Mouse (Mus musculus): ENCODE measurements around the gene Lrfn4. TPM values are rescaled to one million over a fixed set of nuclear protein-coding genes. Genes with fewer than 3 reads are reported as not detected.

Gene Lrfn4
- total and polyA plus RNA-seq, 2 experiments from 2014 or later = 17.1 to 164 TPM

GRCm38 (mm10) chr19:4607406-4607805 lies 8.1 kb downstream of the Lrfn4 start:
- no peaks in the 10 kb centered on the region for H3K27me3 ChIP-seq (ENCODE audit: insufficient read depth, low read length)
- H3K9me3 ChIP-seq (ENCODE audit: low read length) = no peaks in the 10 kb centered on the region
- 90% methylated on average over 12 of the region's 12 CpGs for WGBS
- no peak overlapping the region for H3K9ac ChIP-seq (replicated peaks; ENCODE audit: low read length, poor library complexity, severe bottlenecking)
- no peak overlapping the region for H3K4me3 ChIP-seq (ENCODE audit: low read depth, low read length)
- no peak for TF ChIP-seq CTCF (IDR thresholded peaks at IDR 0.05)
- ATAC-seq (ENCODE audit: low FRiP score) (no peak), DNase-seq (ENCODE audit: low spot score) (no peak)
- no peak overlapping the region for H3K27ac ChIP-seq (ENCODE audit: low read depth, low read length)
- no peak overlapping the region for H3K4me2 ChIP-seq (ENCODE audit: low read depth, low read length, poor library complexity, severe bottlenecking)
- peaks cover 16% of the 10 kb centered on the region for H3K36me3 ChIP-seq (ENCODE audit: insufficient read depth, low read length)
- no peaks in the 10 kb centered on the region for H3K4me1 ChIP-seq (ENCODE audit: insufficient read depth, low read length)

DNA sequence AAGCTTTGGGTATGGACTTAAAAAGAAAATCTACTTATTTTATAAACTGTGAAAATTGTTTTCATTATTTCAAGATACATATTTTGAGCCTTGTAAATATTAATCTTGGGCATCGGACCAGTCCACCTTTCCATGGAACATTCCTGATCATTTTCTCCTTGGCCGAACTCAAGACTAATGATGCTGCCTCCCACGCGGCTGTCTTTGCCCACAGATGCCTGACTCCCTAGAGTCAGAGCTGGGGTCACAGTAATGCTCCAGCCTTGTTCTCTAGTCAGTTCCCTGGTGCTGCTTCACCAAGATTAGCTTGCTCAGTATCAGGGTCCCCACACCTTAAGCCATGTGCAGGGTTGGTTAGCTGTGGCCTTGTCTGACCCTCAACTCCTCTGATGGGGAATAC lies 9.8 kb downstream of the Lrfn4 start:
- H3K4me2 ChIP-seq (ENCODE audit: low read depth, low read length, poor library complexity, severe bottlenecking) = no peak overlapping the region
- H3K9me3 ChIP-seq (ENCODE audit: low read length) = no peaks in the 10 kb centered on the region
- H3K4me1 ChIP-seq (ENCODE audit: insufficient read depth, low read length) = no peaks in the 10 kb centered on the region
- no peak for ATAC-seq (ENCODE audit: low FRiP score)
- no peak overlapping the region for H3K27ac ChIP-seq (ENCODE audit: low read depth, low read length)
- H3K9ac ChIP-seq (replicated peaks; ENCODE audit: low read length, poor library complexity, severe bottlenecking) = no peak overlapping the region
- 89% methylated on average over 4 of the region's 4 CpGs for WGBS
- H3K27me3 ChIP-seq (ENCODE audit: insufficient read depth, low read length) = no peaks in the 10 kb centered on the region
- H3K4me3 ChIP-seq (ENCODE audit: low read depth, low read length) = no peak overlapping the region
- no peak for DNase-seq (ENCODE audit: low spot score)
- no peak for TF ChIP-seq CTCF (IDR thresholded peaks at IDR 0.05)
- no peaks in the 10 kb centered on the region; the same call in none of the 2 replicates for H3K36me3 ChIP-seq (ENCODE audit: insufficient read depth, low read length)

- TF ChIP-seq CTCF (IDR thresholded peaks at IDR 0.05) = peak; percentile 64
- DNase-seq (ENCODE audit: low spot score) (peak; percentile 16), ATAC-seq (ENCODE audit: low FRiP score) (no peak)
- Histone ChIP-seq H3K9me3 (ENCODE audit: low read length) (no peaks in the 10 kb centered on the region), H3K4me3 (ENCODE audit: low read depth, low read length) (no peak overlapping the region), H3K27me3 (ENCODE audit: insufficient read depth, low read length) (no peaks in the 10 kb centered on the region), H3K4me1 (ENCODE audit: insufficient read depth, low read length) (no peaks in the 10 kb centered on the region), H3K4me2 (ENCODE audit: low read depth, low read length, poor library complexity, severe bottlenecking) (no peak overlapping the region), H3K27ac (ENCODE audit: low read depth, low read length) (no peak overlapping the region), H3K9ac (replicated peaks; ENCODE audit: low read length, poor library complexity, severe bottlenecking) (no peak overlapping the region), H3K36me3 (ENCODE audit: insufficient read depth, low read length) (no peaks in the 10 kb centered on the region; the same call in 1 of the 2 replicates)
- WGBS = 41% methylated on average over 24 of the region's 24 CpGs
These were observed 11.4 kb downstream of the Lrfn4 start for GRCm38 (mm10) chr19:4603801-4604723.

DNA sequence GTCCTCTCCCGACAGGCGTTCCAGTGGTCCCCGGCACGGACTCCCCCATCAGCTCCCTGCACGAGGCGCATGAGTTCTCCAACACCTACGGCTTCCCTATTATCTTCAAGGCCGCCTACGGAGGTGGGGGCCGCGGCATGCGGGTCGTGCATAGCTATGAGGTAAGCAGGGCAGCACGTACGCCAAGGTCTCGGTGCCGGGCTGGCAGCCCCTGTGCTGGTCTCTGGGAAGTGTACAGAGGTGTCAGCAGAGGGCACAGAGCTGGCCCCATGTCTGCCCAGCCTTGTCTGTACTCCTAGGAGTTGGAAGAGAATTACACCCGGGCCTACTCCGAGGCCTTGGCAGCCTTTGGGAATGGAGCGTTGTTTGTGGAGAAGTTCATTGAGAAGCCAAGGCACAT lies 13.0 kb downstream of the Lrfn4 start:
- WGBS = 88% methylated on average over 20 of the region's 20 CpGs

DNA sequence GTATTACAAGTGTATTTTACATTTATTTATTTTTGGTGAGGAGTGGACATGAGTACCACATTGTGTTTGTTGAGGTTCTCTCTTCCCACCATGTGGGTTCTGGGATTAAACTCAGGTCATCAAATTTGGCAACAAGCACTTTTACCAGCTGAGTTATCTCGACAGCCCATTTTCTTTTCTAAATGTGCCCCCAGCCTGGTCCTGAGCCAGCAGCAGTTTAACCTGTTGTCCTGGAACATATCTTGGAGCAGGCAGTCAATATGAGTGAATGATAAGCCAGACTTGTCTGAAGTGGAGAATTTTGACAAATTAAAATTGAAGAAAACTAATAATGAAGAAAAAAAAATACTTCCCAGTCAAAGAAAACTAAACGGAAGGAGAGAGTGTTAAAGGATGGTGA lies 19.4 kb downstream of the Lrfn4 start:
- H3K27me3 ChIP-seq (ENCODE audit: insufficient read depth, low read length) = no peaks in the 10 kb centered on the region
- 79% methylated on average over 2 of the region's 2 CpGs for WGBS
- no peaks in the 10 kb centered on the region for H3K9me3 ChIP-seq (ENCODE audit: low read length)
- no peak overlapping the region for H3K27ac ChIP-seq (ENCODE audit: low read depth, low read length)
- no peak for DNase-seq (ENCODE audit: low spot score)
- H3K4me3 ChIP-seq (ENCODE audit: low read depth, low read length) = no peak overlapping the region
- H3K36me3 ChIP-seq (ENCODE audit: insufficient read depth, low read length) = no peaks in the 10 kb centered on the region
- no peak for ATAC-seq (ENCODE audit: low FRiP score)
- no peak overlapping the region for H3K4me2 ChIP-seq (ENCODE audit: low read depth, low read length, poor library complexity, severe bottlenecking)
- H3K9ac ChIP-seq (replicated peaks; ENCODE audit: low read length, poor library complexity, severe bottlenecking) = no peak overlapping the region
- H3K4me1 ChIP-seq (ENCODE audit: insufficient read depth, low read length) = no peaks in the 10 kb centered on the region
- TF ChIP-seq CTCF (IDR thresholded peaks at IDR 0.05) = no peak

More for the DNA sequence above, 13.0 kb downstream of the Lrfn4 start:
- no peak for DNase-seq (ENCODE audit: low spot score)
- no peaks in the 10 kb centered on the region for H3K4me1 ChIP-seq (ENCODE audit: insufficient read depth, low read length)
- no peak overlapping the region for H3K9ac ChIP-seq (replicated peaks; ENCODE audit: low read length, poor library complexity, severe bottlenecking)
- H3K4me2 ChIP-seq (ENCODE audit: low read depth, low read length, poor library complexity, severe bottlenecking) = no peak overlapping the region
- H3K36me3 ChIP-seq (ENCODE audit: insufficient read depth, low read length) = no peaks in the 10 kb centered on the region; the same call in 1 of the 2 replicates
- H3K27ac ChIP-seq (ENCODE audit: low read depth, low read length) = no peak overlapping the region
- H3K4me3 ChIP-seq (ENCODE audit: low read depth, low read length) = no peak overlapping the region
- no peak for TF ChIP-seq CTCF (IDR thresholded peaks at IDR 0.05)
- no peaks in the 10 kb centered on the region for H3K9me3 ChIP-seq (ENCODE audit: low read length)
- ATAC-seq (ENCODE audit: low FRiP score) = no peak
- H3K27me3 ChIP-seq (ENCODE audit: insufficient read depth, low read length) = no peaks in the 10 kb centered on the region

DNA sequence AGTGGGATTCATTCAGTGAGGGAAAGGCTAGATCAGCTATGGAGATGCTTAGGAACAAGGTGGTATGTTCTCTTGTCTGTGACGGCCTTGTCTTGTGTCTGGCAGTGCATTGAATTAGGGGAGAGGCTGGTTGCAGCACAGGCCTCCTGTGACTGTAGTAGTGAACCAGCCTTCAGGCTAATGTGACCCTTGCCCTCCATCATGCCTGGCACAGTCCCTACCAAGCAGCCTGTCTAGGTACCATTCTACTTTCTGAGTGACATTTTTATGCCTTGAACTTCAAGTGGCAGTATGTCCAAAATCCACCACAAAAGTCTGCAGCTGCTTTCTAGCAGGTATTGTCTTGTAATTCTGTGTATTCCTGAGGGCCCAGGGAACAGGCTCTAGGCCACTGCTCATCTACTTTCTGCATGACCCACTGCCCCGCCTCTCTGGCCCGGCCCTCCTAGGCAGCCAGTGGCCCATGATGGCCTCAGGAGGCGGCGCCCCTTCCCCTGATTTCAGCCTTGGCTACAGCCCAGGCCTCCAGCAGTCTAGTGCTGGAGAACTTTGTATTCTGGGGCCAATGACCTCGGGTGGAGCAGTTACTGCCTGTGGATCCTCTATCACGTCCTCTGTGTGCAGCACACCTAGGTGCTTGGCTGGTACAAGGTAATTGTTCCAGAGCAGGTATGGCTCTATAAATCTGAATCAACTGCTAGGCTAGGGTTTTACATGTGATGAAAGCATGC lies 21.5 kb downstream of the Lrfn4 start:
- WGBS = 59% methylated on average over 7 of the region's 7 CpGs
- no peak for TF ChIP-seq CTCF (IDR thresholded peaks at IDR 0.05)

More for the DNA sequence above, 21.5 kb downstream of the Lrfn4 start:
- DNase-seq (ENCODE audit: low spot score) = no peak
- H3K27ac ChIP-seq (ENCODE audit: low read depth, low read length) = no peak overlapping the region
- H3K9ac ChIP-seq (replicated peaks; ENCODE audit: low read length, poor library complexity, severe bottlenecking) = no peak overlapping the region
- no peaks in the 10 kb centered on the region for H3K9me3 ChIP-seq (ENCODE audit: low read length)
- no peaks in the 10 kb centered on the region for H3K36me3 ChIP-seq (ENCODE audit: insufficient read depth, low read length)
- H3K4me2 ChIP-seq (ENCODE audit: low read depth, low read length, poor library complexity, severe bottlenecking) = no peak overlapping the region
- no peaks in the 10 kb centered on the region for H3K4me1 ChIP-seq (ENCODE audit: insufficient read depth, low read length)
- H3K4me3 ChIP-seq (ENCODE audit: low read depth, low read length) = no peak overlapping the region
- no peaks in the 10 kb centered on the region for H3K27me3 ChIP-seq (ENCODE audit: insufficient read depth, low read length)
- no peak for ATAC-seq (ENCODE audit: low FRiP score)

Measured in midbrain, postnatal 0 days (tissue).